Mouse (Mus musculus) bone marrow macrophage, adult 2 months (primary cell): Measurements from ENCODE around the gene Rapgefl1. TPM values are rescaled to one million over a fixed set of nuclear protein-coding genes. Genes with fewer than 3 reads are reported as not detected.

Source experiments
- H3K27ac ChIP-seq: 2 replicates; pipeline ENCODE4 v1.5.1; 2012; ENCODE audit warnings: low read depth, low read length; ENCODE audit not compliant: insufficient read depth
- H3K4me1 ChIP-seq: 2 replicates; pipeline ENCODE4 v1.6.1; 2012; ENCODE audit warnings: low read length; ENCODE audit not compliant: control insufficient read depth, insufficient read depth
- H3K4me3 ChIP-seq: 2 replicates; pipeline ENCODE4 v1.5.1; 2012; ENCODE audit warnings: mild to moderate bottlenecking, low read length, moderate library complexity; ENCODE audit not compliant: insufficient read depth
- CTCF ChIP-seq: IDR thresholded peaks from 2 replicates; pipeline ENCODE4 v1.5.1; 2012; ENCODE audit warnings: low read depth, mild to moderate bottlenecking, low read length, moderate library complexity
- POLR2A ChIP-seq: IDR thresholded peaks from 2 replicates; pipeline ENCODE4 v1.6.1; 2012; ENCODE audit warnings: mild to moderate bottlenecking, low read depth, low read length, borderline replicate concordance
- polyA plus RNA-seq: library from polyadenylated mRNA; stranded (reverse); fragments of >200 nt; gene quantifications from 2 replicates; pipeline ENCODE4 v1.2.4, GENCODE M21; 2012; ENCODE audit not compliant: missing spikeins, insufficient read depth, insufficient read length

The Rapgefl1 gene
- polyA plus RNA-seq, 1 experiment = 0.62 TPM

DNA sequence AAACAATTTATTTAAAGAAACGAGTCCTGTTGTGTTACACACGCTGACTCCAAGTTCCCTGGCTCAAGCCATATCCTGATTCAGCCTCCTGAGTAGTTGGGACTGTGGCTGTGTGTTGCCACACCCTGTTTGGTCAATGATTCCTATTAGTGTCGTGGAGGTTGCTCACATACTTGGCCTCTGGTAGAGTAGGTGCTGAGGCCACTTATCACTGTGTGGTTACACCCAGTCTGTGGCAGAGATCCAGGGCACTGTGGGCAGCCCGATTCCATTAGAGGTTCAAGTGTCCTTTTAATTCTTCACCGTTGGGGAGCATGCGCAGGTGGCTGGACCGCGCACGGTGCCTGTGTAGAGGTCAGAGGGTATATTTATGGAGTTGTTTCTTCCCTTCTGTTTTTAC is 37.3 kb downstream of the Rapgefl1 start:
- Histone ChIP-seq H3K4me3 (no peak overlapping the region), H3K27ac (no peak overlapping the region)
- no peak for TF ChIP-seq CTCF
- no peak for TF ChIP-seq POLR2A

DNA sequence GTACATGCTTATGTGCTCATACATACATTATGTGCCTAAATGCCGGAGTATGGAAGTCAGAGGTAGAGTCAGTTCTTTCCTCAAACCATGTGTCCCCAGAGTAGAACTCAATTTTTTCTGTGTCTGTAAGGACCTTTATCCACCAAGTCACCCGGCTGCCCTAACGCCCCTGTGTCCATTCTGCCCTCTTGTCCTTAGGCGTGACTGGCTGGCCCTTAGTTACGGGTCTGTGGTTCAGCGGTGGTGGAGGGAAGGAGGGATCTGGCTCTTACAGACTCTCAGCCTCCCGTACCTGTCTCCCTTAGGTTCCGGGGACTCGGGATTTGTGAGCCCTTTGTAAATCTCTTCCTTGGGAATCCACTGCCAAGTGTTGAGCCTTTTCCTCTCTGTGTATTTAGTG is 40.4 kb downstream of the Rapgefl1 start:
- Histone ChIP-seq H3K4me1 (no peaks in the 10 kb centered on the region), H3K27ac (no peak overlapping the region), H3K4me3 (no peak overlapping the region)
- TF ChIP-seq POLR2A (no peak), CTCF (no peak)

More for the DNA sequence above, 37.3 kb downstream of the Rapgefl1 start:
- peaks cover 23% of the 10 kb centered on the region for H3K4me1 ChIP-seq

DNA sequence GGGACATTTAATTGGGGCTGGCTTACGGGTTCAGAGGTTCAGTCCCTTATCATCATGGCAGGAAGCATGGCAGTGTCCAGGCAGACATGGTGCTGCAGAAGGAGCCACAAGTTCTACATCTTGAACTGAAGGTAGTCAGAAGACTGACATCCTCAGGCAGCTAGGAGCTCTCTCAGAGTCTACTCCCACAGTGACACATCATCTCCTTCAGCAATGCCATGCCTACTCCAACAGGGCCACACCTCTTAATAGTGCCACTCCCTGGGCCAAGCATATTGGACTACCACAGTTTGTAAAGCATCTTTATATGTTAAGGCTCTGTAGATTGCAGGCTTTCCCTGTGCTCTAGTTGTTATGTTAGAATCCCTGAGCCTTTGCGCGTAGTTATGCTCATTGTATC is 51.1 kb downstream of the Rapgefl1 start:
- Histone ChIP-seq H3K4me3 (no peak overlapping the region), H3K4me1 (peaks cover 3% of the 10 kb centered on the region; the same call in 1 of the 2 replicates), H3K27ac (no peak overlapping the region)
- TF ChIP-seq POLR2A = no peak
- TF ChIP-seq CTCF = no peak

DNA sequence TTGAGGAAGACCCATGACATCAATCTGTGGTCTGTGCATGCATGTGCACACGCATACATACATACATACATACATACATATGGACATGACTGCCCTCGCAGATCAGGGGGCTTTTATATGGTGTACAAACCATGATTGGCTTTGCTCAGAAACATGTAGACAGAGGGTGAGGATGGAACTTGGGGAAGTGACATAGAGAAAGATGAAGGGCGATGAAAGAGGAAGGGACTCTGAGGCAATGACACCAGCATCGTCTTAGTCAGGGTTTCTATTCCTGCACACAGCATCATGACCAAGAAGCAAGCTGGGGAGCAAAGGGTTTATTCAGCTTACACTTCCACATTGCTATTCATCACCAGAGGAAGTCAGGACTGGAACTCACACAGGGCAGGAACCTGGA is 52.5 kb downstream of the Rapgefl1 start:
- H3K27ac ChIP-seq = no peak overlapping the region
- TF ChIP-seq CTCF (no peak), POLR2A (no peak)
- no peak overlapping the region for H3K4me3 ChIP-seq
- peaks cover 3% of the 10 kb centered on the region; the same call in 1 of the 2 replicates for H3K4me1 ChIP-seq

DNA sequence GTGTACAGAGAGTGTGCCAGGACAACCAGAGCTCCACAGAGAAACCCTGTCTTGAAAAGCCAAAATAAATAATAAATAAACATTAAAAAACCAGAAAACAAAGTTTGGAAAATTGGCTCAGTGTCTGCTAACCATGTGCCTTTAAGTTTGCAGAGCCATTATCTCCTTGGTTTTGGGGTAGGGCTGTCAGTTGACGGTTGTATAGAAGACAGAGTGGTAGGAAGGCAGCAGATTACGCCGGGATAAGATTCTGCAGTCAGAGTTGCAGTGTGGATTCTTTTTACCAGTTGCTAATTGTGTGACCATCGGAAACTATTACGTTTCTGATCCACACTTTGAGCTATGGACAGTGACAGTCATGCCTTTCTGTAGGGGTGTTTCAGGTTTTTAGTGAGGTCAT is 53.4 kb downstream of the Rapgefl1 start:
- Histone ChIP-seq H3K4me3 (no peak overlapping the region), H3K4me1 (peaks cover 5% of the 10 kb centered on the region), H3K27ac (no peak overlapping the region)
- TF ChIP-seq POLR2A (no peak), CTCF (no peak)

DNA sequence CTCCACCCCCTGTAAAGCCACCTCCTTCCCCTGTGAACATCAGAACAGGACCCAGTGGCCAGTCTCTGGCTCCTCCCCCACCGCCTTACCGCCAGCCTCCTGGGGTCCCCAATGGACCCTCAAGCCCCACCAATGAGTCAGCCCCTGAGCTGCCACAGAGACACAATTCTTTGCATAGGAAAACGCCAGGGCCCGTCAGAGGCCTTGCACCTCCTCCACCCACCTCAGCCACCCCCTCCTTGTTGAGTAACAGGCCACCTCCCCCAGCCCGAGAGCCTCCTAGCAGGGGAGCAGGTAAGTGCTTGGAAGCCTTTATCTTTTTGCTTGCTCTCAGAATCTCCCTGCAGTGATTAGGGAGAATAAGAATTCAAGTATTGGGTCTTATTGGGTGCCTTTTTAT is 55.8 kb downstream of the Rapgefl1 start:
- TF ChIP-seq POLR2A (no peak), CTCF (no peak)
- no peak overlapping the region for H3K4me3 ChIP-seq
- H3K4me1 ChIP-seq = peaks cover 6% of the 10 kb centered on the region
- H3K27ac ChIP-seq = no peak overlapping the region

DNA sequence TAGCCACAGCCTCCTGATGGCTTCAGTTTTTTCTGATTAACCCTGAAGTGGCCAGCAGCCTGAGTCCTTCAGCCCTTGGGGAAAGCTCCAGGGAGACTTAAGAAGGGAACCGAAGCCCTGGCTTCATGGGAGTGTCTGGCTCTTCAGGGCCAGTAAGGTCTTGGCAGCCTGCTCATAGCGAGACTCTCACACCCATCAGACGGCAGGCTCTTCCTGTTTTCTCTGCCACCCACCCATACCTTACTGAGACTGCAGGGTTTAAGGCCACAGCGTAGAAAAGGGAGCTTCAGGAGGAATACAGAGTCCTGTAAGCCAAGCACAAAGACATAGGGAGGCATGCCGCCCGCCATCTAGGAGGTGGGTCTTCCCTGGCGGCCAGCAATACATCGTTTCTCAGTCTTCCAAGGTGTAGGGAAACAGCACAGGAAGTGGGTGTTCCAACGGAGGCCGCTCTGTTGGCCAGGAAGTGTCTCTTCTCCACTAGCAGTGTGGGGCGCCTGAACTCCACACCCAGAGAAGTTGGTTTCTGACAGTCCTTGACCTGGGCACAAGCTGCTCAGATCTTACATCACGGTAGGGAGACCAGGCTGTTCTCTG is 64.0 kb downstream of the Rapgefl1 start:
- TF ChIP-seq CTCF (no peak), POLR2A (no peak)
- no peak overlapping the region for H3K27ac ChIP-seq
- no peaks in the 10 kb centered on the region for H3K4me1 ChIP-seq
- H3K4me3 ChIP-seq = no peak overlapping the region

DNA sequence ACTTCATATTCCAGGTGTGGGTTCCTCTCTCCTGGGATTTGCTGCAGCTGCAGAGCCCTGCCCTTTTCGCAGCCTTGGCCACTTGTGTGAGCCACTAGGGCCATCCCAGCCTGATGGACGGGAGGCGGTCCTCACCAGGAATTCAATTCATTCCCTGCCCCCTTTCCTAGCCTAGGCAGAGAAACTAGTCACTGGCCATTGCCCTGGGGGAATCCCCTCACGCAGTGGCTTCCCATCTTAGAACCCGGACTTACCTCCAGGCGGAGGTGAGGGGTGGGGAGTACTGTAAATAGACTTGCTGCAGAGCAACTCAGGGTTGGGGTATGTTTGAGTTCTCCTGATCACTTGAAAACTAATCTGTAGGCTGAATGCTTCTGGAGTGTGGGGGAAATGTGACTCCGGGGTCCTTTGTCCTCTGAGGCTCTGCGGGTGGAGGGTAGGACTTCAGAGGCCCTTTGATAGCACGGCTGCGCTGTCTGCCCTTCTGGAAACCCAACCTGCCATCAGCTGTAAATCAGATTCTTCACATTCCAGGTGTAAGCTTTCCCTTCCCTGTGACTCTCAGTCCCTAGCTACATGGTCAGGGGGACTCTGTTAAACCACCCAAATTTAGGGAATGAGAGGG is 66.1 kb downstream of the Rapgefl1 start:
- TF ChIP-seq POLR2A (no peak), CTCF (no peak)
- Histone ChIP-seq H3K4me3 (no peak overlapping the region), H3K27ac (no peak overlapping the region), H3K4me1 (no peaks in the 10 kb centered on the region)

Other genes with a start within 250 kb of the Rapgefl1 start
- gene Ormdl3, start 249.4 kb upstream of the Rapgefl1 start, polyA plus RNA-seq = 17.1 and 18.5 TPM in 2 replicates
- gene Lrrc3c, start 238.5 kb upstream of the Rapgefl1 start, polyA plus RNA-seq = not detected in 2 replicates
- gene Gm12355, start 211.1 kb upstream of the Rapgefl1 start, polyA plus RNA-seq = 9.6 and 15.5 TPM in 2 replicates
- gene Gsdma3, start 210.4 kb upstream of the Rapgefl1 start, polyA plus RNA-seq = not detected in 2 replicates
- gene Gsdma2, start 190.0 kb upstream of the Rapgefl1 start, polyA plus RNA-seq = not detected in 2 replicates
- gene Gsdma, start 172.4 kb upstream of the Rapgefl1 start, polyA plus RNA-seq = not detected in 2 replicates
- gene Psmd3, start 154.2 kb upstream of the Rapgefl1 start, polyA plus RNA-seq = 46.3 and 53.7 TPM in 2 replicates
- not detected in 2 replicates for gene Csf3, start 135.5 kb upstream of the Rapgefl1 start, polyA plus RNA-seq
- 26.9 and 32.2 TPM in 2 replicates for gene Med24, start 107.3 kb upstream of the Rapgefl1 start, polyA plus RNA-seq
- gene Thra, start 96.1 kb upstream of the Rapgefl1 start, polyA plus RNA-seq = 20.7 and 23.5 TPM in 2 replicates
- 7.4 and 8.2 TPM in 2 replicates for gene Nr1d1, start 61.5 kb upstream of the Rapgefl1 start, polyA plus RNA-seq
- 78.4 and 79.3 TPM in 2 replicates for gene Msl1, start 41.3 kb upstream of the Rapgefl1 start, polyA plus RNA-seq
- 37.9 and 40.1 TPM in 2 replicates for gene Casc3, start 31.9 kb upstream of the Rapgefl1 start, polyA plus RNA-seq
- gene Wipf2, start 26.9 kb downstream of the Rapgefl1 start, polyA plus RNA-seq = 16.9 and 20.5 TPM in 2 replicates
- 4.8 and 6.9 TPM in 2 replicates for gene Cdc6, start 71.0 kb downstream of the Rapgefl1 start, polyA plus RNA-seq
- gene Rara, start 91.0 kb downstream of the Rapgefl1 start, polyA plus RNA-seq = 24.0 and 25.9 TPM in 2 replicates
- gene Gjd3, start 146.2 kb downstream of the Rapgefl1 start, polyA plus RNA-seq = not detected in 2 replicates
- 135 and 154 TPM in 2 replicates for gene Top2a, start 187.4 kb downstream of the Rapgefl1 start, polyA plus RNA-seq
- gene Igfbp4, start 204.5 kb downstream of the Rapgefl1 start, polyA plus RNA-seq = 372 and 390 TPM in 2 replicates